Mouse (Mus musculus) liver, adult 2 months (tissue): ENCODE data around the gene Atg10.

Source experiments
- CTCF ChIP-seq: fragments of 200-500 bp; IDR thresholded peaks from 2 replicates; pipeline ENCODE4 v1.5.1; 2011; ENCODE audit warnings: low read depth, low read length, control low read depth
- POLR2A ChIP-seq: fragments of 200-500 bp; IDR thresholded peaks from 2 replicates; pipeline ENCODE4 v1.6.1; 2011; ENCODE audit warnings: low read length, control low read depth; ENCODE audit not compliant: insufficient read depth; ENCODE audit errors: extremely low read depth

DNA sequence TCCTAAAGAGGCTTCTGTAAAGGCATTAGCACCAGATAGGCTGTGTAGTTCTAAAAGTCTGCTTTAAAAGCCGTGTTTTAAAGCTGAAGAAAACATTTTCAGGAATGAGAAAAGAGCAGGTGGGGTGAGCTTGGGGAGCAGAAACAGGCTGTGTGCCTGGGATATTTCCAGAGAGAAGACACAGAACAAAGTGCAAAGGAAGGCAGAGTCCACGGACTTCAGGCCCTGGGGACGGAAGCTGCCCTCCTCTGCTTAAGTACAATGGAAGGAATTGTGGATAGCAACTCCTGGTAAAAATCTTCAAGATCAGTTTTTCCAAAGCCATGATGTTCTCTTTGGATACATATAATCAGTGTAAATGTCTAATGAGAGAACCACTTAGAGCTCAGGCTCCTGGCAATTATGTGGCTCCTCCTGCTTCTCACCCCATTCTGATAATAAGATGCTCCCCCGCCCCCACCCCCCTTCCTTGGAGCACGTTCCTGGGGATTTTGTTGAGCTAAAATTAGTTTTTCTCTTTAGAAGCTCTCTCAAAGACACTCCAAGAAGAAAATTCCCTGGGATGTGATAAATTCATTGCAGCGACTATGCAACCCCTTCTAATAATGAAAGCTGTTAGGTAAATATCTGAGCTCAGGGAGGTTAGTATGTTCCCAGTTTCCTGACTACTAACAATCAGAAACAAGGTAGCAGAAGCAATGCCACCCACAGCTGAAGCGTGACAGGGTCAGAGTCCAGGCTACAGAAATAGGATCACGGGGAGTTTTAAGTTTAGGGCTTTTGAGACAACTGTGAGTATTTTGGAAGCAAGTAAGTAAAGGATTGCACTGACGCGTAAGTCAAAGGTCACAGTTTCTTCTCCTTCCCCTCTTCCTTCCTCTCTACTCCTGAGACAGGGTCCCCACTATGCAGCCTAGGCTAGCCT lies 260.7 kb downstream of the Atg10 start:
- TF ChIP-seq CTCF (no peak), POLR2A (no peak)
